Mouse (Mus musculus) G1E (cell line): Measurements from ENCODE around the gene Ablim2.

Source experiments
- CTCF ChIP-seq: IDR thresholded peaks from 2 replicates; pipeline ENCODE4 v1.5.1; 2012; ENCODE audit warnings: low read depth, low read length, inconsistent platforms, mixed read lengths
- GATA1 ChIP-seq: IDR thresholded peaks from 2 replicates; pipeline ENCODE4 v1.6.1; 2012; ENCODE audit warnings: borderline replicate concordance, low read length, inconsistent platforms, mixed read lengths
- GATA2 ChIP-seq: IDR thresholded peaks from 2 replicates; pipeline ENCODE4 v1.6.1; 2012; ENCODE audit warnings: low read depth, low read length, inconsistent platforms, borderline replicate concordance
- TAL1 ChIP-seq: conservative IDR thresholded peaks from 2 replicates; pipeline ENCODE4 v1.6.1; 2012; ENCODE audit warnings: low read depth, low read length, inconsistent platforms, mixed read lengths

- TF ChIP-seq GATA1 (no peak), CTCF (no peak), GATA2 (no peak), TAL1 (no peak)
These were observed 15.8 kb downstream of the Ablim2 start for GRCm38 (mm10) chr5:35773274-35774136.
